Mouse (Mus musculus): Measurements from ENCODE around the gene St3gal3. TPM values are rescaled to one million over a fixed set of nuclear protein-coding genes. Genes with fewer than 3 reads are reported as not detected.

The St3gal3 gene
- polyA plus RNA-seq, 1 experiment from 2014 or later: 5.5 TPM

GRCm38 (mm10) chr4:118089939-118090338 is 44.8 kb downstream of the St3gal3 start:
- ATAC-seq (ENCODE audit: low FRiP score) (no peak), DNase-seq (ENCODE audit: low spot score) (peak; percentile 50)
- no peaks in the 10 kb centered on the region for H3K4me1 ChIP-seq (replicated peaks; ENCODE audit: control insufficient read depth, insufficient read depth, low read length)
- no peaks in the 10 kb centered on the region for H3K36me3 ChIP-seq (ENCODE audit: control insufficient read depth, insufficient read depth, low read length)
- H3K9me3 ChIP-seq (ENCODE audit: control insufficient read depth, low read length): no peaks in the 10 kb centered on the region
- WGBS: 62% methylated on average over 9 of the region's 9 CpGs
- H3K4me3 ChIP-seq (ENCODE audit: low read depth, low read length): no peak overlapping the region
- no peak overlapping the region for H3K27ac ChIP-seq (ENCODE audit: low read depth, low read length)
- H3K9ac ChIP-seq (ENCODE audit: low read depth, low read length): no peak overlapping the region
- no peaks in the 10 kb centered on the region for H3K27me3 ChIP-seq (ENCODE audit: control insufficient read depth, insufficient read depth, low read length)
- H3K4me2 ChIP-seq (replicated peaks; ENCODE audit: low read depth, low read length): no peak overlapping the region

- H3K4me3 ChIP-seq (ENCODE audit: low read depth, low read length): no peak overlapping the region
- no peaks in the 10 kb centered on the region for H3K4me1 ChIP-seq (replicated peaks; ENCODE audit: control insufficient read depth, insufficient read depth, low read length)
- no peak for DNase-seq (ENCODE audit: low spot score)
- no peaks in the 10 kb centered on the region for H3K36me3 ChIP-seq (ENCODE audit: control insufficient read depth, insufficient read depth, low read length)
- no peaks in the 10 kb centered on the region for H3K27me3 ChIP-seq (ENCODE audit: control insufficient read depth, insufficient read depth, low read length)
- no peak for ATAC-seq (ENCODE audit: low FRiP score)
- H3K9me3 ChIP-seq (ENCODE audit: control insufficient read depth, low read length): no peaks in the 10 kb centered on the region
- no peak overlapping the region for H3K4me2 ChIP-seq (replicated peaks; ENCODE audit: low read depth, low read length)
- H3K27ac ChIP-seq (ENCODE audit: low read depth, low read length): 0 out of 2 replicates have a peak overlapping the region, but pooled peaks have one; percentile 20
- 84% methylated on average over 2 of the region's 2 CpGs for WGBS
- no peak overlapping the region for H3K9ac ChIP-seq (ENCODE audit: low read depth, low read length)
These were observed 45.9 kb downstream of the St3gal3 start for GRCm38 (mm10) chr4:118088771-118089170.

DNA sequence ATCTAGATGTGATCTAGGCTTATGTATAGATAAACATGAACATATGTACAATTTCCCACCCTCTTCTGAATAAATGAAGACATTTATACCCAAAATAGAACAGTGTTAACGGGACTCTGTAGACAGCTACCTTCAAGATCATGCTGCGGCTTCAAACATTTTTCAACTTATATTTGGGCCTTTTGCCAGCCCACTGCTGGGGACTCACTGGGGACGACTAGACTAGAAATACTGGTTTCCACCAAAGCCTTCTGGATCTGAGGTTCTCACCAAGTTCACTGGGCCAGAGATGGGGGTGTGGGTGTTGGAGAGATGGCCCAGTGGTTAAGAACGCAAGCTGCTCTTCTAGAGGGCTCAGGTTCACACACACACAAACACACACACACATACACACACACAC is 49.7 kb downstream of the St3gal3 start:
- H3K36me3 ChIP-seq (ENCODE audit: control insufficient read depth, insufficient read depth, low read length): no peaks in the 10 kb centered on the region
- no peak overlapping the region for H3K27ac ChIP-seq (ENCODE audit: low read depth, low read length)
- 74% methylated on average over 4 of the region's 4 CpGs for WGBS
- no peaks in the 10 kb centered on the region for H3K9me3 ChIP-seq (ENCODE audit: control insufficient read depth, low read length)
- no peak overlapping the region for H3K4me3 ChIP-seq (ENCODE audit: low read depth, low read length)
- H3K27me3 ChIP-seq (ENCODE audit: control insufficient read depth, insufficient read depth, low read length): no peaks in the 10 kb centered on the region
- no peaks in the 10 kb centered on the region for H3K4me1 ChIP-seq (replicated peaks; ENCODE audit: control insufficient read depth, insufficient read depth, low read length)
- no peak for DNase-seq (ENCODE audit: low spot score)
- ATAC-seq (ENCODE audit: low FRiP score): no peak
- no peak overlapping the region for H3K9ac ChIP-seq (ENCODE audit: low read depth, low read length)
- H3K4me2 ChIP-seq (replicated peaks; ENCODE audit: low read depth, low read length): no peak overlapping the region

DNA sequence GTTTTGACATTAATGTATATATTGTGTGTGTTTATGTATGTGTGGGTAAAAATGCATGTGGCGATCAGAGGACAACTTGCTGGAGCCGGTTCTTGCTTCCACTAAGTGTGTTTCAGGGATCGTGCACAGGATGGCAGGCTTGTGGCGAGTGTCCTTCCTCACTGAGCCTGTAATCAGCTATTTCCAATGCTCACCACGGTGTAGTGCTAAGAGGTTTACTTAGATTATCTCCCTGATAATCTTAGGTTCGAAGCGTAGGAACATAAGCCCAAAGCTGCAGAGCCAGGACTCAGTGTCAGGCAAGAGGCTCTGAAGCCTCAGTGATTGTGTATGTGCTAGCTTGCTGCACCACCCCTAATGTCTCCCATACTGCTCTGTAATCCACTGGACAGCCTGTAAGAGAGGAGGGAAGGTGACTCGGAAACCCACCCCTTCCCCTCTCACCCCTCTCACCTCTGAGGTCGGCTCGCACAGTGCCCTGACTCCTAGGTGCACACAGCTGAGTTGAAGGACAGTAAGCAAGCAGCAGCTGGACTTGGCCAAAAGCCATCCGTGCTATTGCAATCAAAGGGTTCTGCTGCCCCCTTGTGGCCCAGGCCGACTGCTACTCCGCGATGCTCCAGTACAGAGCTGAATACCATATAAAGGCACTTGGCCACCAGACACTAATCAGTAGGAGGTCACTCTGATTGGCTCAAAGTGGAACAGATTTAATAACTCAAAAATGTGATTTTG is 51.3 kb downstream of the St3gal3 start:
- no peaks in the 10 kb centered on the region for H3K36me3 ChIP-seq (ENCODE audit: control insufficient read depth, insufficient read depth, low read length)
- H3K9me3 ChIP-seq (ENCODE audit: control insufficient read depth, low read length): no peaks in the 10 kb centered on the region
- no peak overlapping the region for H3K4me3 ChIP-seq (ENCODE audit: low read depth, low read length)
- H3K4me1 ChIP-seq (replicated peaks; ENCODE audit: control insufficient read depth, insufficient read depth, low read length): no peaks in the 10 kb centered on the region
- WGBS: 42% methylated on average over 14 of the region's 14 CpGs
- peak; percentile 96 for DNase-seq (ENCODE audit: low spot score)
- ATAC-seq (ENCODE audit: low FRiP score): peak; percentile 92
- H3K27ac ChIP-seq (ENCODE audit: low read depth, low read length): no peak overlapping the region
- no peak overlapping the region for H3K9ac ChIP-seq (ENCODE audit: low read depth, low read length)
- H3K4me2 ChIP-seq (replicated peaks; ENCODE audit: low read depth, low read length): no peak overlapping the region
- no peaks in the 10 kb centered on the region for H3K27me3 ChIP-seq (ENCODE audit: control insufficient read depth, insufficient read depth, low read length)

- H3K27ac ChIP-seq (ENCODE audit: low read depth, low read length): no peak overlapping the region
- no peak for DNase-seq (ENCODE audit: low spot score)
- no peaks in the 10 kb centered on the region for H3K36me3 ChIP-seq (ENCODE audit: control insufficient read depth, insufficient read depth, low read length)
- no peaks in the 10 kb centered on the region for H3K9me3 ChIP-seq (ENCODE audit: control insufficient read depth, low read length)
- H3K4me3 ChIP-seq (ENCODE audit: low read depth, low read length): no peak overlapping the region
- WGBS: 81% methylated on average over 18 of the region's 18 CpGs
- no peaks in the 10 kb centered on the region for H3K4me1 ChIP-seq (replicated peaks; ENCODE audit: control insufficient read depth, insufficient read depth, low read length)
- H3K4me2 ChIP-seq (replicated peaks; ENCODE audit: low read depth, low read length): no peak overlapping the region
- no peak overlapping the region for H3K9ac ChIP-seq (ENCODE audit: low read depth, low read length)
- no peaks in the 10 kb centered on the region for H3K27me3 ChIP-seq (ENCODE audit: control insufficient read depth, insufficient read depth, low read length)
- no peak for ATAC-seq (ENCODE audit: low FRiP score)
These were observed 52.9 kb downstream of the St3gal3 start for GRCm38 (mm10) chr4:118081608-118082331.

DNA sequence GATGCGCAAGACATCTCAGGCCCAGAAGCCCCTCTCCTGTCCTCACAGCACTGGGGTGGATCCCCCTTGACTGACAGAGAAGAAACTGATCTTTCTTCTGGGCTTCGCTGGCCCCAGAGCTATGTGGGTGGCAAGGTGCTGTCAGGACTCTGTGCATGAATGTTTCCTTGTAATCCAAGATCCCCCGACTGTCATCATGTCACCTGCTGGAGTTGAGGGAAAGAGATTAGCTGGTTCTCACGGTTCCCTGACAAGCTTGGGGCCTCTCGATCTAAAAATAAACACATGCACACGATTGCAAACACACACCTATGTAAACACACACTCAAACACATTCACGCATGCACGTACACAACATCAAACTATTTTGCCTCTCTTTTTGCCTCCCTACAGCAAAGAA is 54.2 kb downstream of the St3gal3 start:
- Histone ChIP-seq H3K9ac (ENCODE audit: low read depth, low read length) (no peak overlapping the region), H3K4me3 (ENCODE audit: low read depth, low read length) (no peak overlapping the region), H3K27ac (ENCODE audit: low read depth, low read length) (no peak overlapping the region), H3K4me1 (replicated peaks; ENCODE audit: control insufficient read depth, insufficient read depth, low read length) (no peaks in the 10 kb centered on the region), H3K27me3 (ENCODE audit: control insufficient read depth, insufficient read depth, low read length) (no peaks in the 10 kb centered on the region), H3K36me3 (ENCODE audit: control insufficient read depth, insufficient read depth, low read length) (no peaks in the 10 kb centered on the region), H3K9me3 (ENCODE audit: control insufficient read depth, low read length) (no peaks in the 10 kb centered on the region), H3K4me2 (replicated peaks; ENCODE audit: low read depth, low read length) (no peak overlapping the region)
- WGBS: 69% methylated on average over 8 of the region's 8 CpGs
- DNase-seq (ENCODE audit: low spot score): no peak
- ATAC-seq (ENCODE audit: low FRiP score): no peak

- Histone ChIP-seq H3K36me3 (ENCODE audit: control insufficient read depth, insufficient read depth, low read length) (no peaks in the 10 kb centered on the region), H3K4me3 (ENCODE audit: low read depth, low read length) (no peak overlapping the region), H3K9me3 (ENCODE audit: control insufficient read depth, low read length) (no peaks in the 10 kb centered on the region), H3K4me1 (replicated peaks; ENCODE audit: control insufficient read depth, insufficient read depth, low read length) (no peaks in the 10 kb centered on the region), H3K4me2 (replicated peaks; ENCODE audit: low read depth, low read length) (no peak overlapping the region), H3K27ac (ENCODE audit: low read depth, low read length) (no peak overlapping the region), H3K9ac (ENCODE audit: low read depth, low read length) (no peak overlapping the region), H3K27me3 (ENCODE audit: control insufficient read depth, insufficient read depth, low read length) (no peaks in the 10 kb centered on the region)
- ATAC-seq (ENCODE audit: low FRiP score) (no peak), DNase-seq (ENCODE audit: low spot score) (no peak)
- 85% methylated on average over 8 of the region's 8 CpGs for WGBS
These were observed 55.5 kb downstream of the St3gal3 start for GRCm38 (mm10) chr4:118079195-118079594.

DNA sequence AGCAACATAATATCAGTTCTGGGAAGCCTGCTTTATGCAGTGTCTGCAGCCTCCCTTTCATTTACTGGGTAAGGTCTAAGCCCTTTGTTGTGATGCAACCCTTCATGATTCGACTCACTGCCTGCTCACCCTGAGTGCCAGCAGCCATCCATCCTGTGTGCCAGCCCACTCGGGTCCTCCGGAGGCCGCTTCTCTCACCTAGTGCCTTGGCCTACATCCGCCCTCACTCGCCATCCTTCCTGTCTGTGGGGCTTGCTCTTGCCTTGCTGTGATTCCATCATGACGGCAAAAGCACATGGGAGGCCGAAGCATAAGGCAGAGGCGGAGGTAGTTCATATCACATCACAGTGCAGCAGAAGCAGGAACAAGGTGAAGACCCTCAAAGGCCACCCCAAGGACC is 56.1 kb downstream of the St3gal3 start:
- Histone ChIP-seq H3K9ac (ENCODE audit: low read depth, low read length) (no peak overlapping the region), H3K27me3 (ENCODE audit: control insufficient read depth, insufficient read depth, low read length) (no peaks in the 10 kb centered on the region), H3K36me3 (ENCODE audit: control insufficient read depth, insufficient read depth, low read length) (no peaks in the 10 kb centered on the region), H3K4me2 (replicated peaks; ENCODE audit: low read depth, low read length) (no peak overlapping the region), H3K4me3 (ENCODE audit: low read depth, low read length) (no peak overlapping the region), H3K27ac (ENCODE audit: low read depth, low read length) (no peak overlapping the region), H3K4me1 (replicated peaks; ENCODE audit: control insufficient read depth, insufficient read depth, low read length) (no peaks in the 10 kb centered on the region), H3K9me3 (ENCODE audit: control insufficient read depth, low read length) (no peaks in the 10 kb centered on the region)
- DNase-seq (ENCODE audit: low spot score) (no peak), ATAC-seq (ENCODE audit: low FRiP score) (no peak)
- WGBS: 91% methylated on average over 9 of the region's 9 CpGs

DNA sequence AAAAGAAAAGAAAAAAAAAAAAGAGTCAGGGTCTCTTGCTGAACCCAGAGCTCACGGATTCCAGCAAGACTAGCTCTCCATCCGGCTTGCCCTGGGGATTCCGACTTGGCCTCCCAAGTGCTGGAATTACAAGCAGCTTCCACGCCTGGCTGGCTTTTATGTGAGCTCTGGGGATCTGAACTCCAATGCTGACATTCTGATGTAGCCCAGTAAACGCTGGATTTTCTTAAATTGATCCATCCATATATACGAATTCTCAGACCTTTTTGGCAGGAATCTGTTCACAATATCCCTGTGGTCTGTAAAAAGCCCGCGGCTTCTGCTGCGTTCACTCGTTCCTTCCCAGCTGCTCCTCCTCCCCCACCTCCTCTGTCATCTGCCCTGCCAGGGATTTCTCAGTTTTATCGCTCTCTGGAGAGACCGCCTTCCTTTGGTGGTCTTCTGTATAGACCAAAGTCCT is 57.4 kb downstream of the St3gal3 start:
- Histone ChIP-seq H3K4me1 (replicated peaks; ENCODE audit: control insufficient read depth, insufficient read depth, low read length) (no peaks in the 10 kb centered on the region), H3K27ac (ENCODE audit: low read depth, low read length) (no peak overlapping the region)

More for the DNA sequence above, 57.4 kb downstream of the St3gal3 start:
- Histone ChIP-seq H3K4me2 (replicated peaks; ENCODE audit: low read depth, low read length) (no peak overlapping the region), H3K9ac (ENCODE audit: low read depth, low read length) (no peak overlapping the region), H3K36me3 (ENCODE audit: control insufficient read depth, insufficient read depth, low read length) (no peaks in the 10 kb centered on the region), H3K27me3 (ENCODE audit: control insufficient read depth, insufficient read depth, low read length) (no peaks in the 10 kb centered on the region), H3K4me3 (ENCODE audit: low read depth, low read length) (no peak overlapping the region), H3K9me3 (ENCODE audit: control insufficient read depth, low read length) (no peaks in the 10 kb centered on the region)
- ATAC-seq (ENCODE audit: low FRiP score): no peak
- WGBS: 64% methylated on average over 12 of the region's 12 CpGs
- DNase-seq (ENCODE audit: low spot score): no peak
